In genomic region chr9:45454032-45454431, GRCm38 (mm10) we compare ENCODE assay signal across 25 mouse cellular contexts. TPM values are rescaled to one million over a fixed set of nuclear protein-coding genes. Genes with fewer than 3 reads are reported as not detected.
DNase-seq lines count a peak whose midpoint lies in the region; ATAC-seq and TF ChIP-seq lines count a peak whose summit lies in the region.
"Had no signal": no experiment of that assay in that cellular context is flagged by ENCODE, and none has a peak within 500 bp of the region (broad histone marks: within the 10 kb centered on the region; RNA-seq: fewer than 3 reads in every experiment).

No protein-coding gene starts in this region.

- no peak for TF ChIP-seq CTCF in layer of hippocampus, adult 2 months (conservative IDR thresholded peaks at IDR 0.05)
- no peak for TF ChIP-seq CTCF in olfactory bulb, adult 2 months (IDR thresholded peaks at IDR 0.05; ENCODE audit: insufficient read depth, low read depth, low read length)

- WGBS in forebrain, embryonic 16.5 days = 72% methylated on average over 10 of the region's 10 CpGs
- WGBS in forebrain, embryonic 11.5 days = 91% methylated on average over 10 of the region's 10 CpGs
- WGBS in neural tube, embryonic 13.5 days = 87% methylated on average over 10 of the region's 10 CpGs
- WGBS in olfactory bulb, adult 2 months = 59% methylated on average over 10 of the region's 10 CpGs

- H3K4me2 ChIP-seq in forebrain, embryonic 16.5 days (ENCODE audit: low read length) = no peak overlapping the region
- H3K4me2 ChIP-seq in forebrain, embryonic 11.5 days (ENCODE audit: low read depth, low read length, severe bottlenecking) = no peak overlapping the region
- no peak overlapping the region for H3K4me2 ChIP-seq in neural tube, embryonic 13.5 days
- H3K4me2 ChIP-seq: liver, embryonic 13.5 days; stomach, embryonic 15.5 days had no signal

- H3K36me3 ChIP-seq in forebrain, embryonic 16.5 days (ENCODE audit: control insufficient read depth, insufficient read depth) = peaks cover 11% of the 10 kb centered on the region
- no peaks in the 10 kb centered on the region for H3K36me3 ChIP-seq in forebrain, embryonic 11.5 days (ENCODE audit: control insufficient read depth, insufficient read depth, low read length)
- H3K36me3 ChIP-seq in neural tube, embryonic 13.5 days = peaks cover 7% of the 10 kb centered on the region; the same call in 1 of the 2 replicates
- H3K36me3 ChIP-seq: liver, embryonic 13.5 days; stomach, embryonic 15.5 days had no signal

- no peak overlapping the region for H3K9ac ChIP-seq in forebrain, embryonic 16.5 days (replicated peaks; ENCODE audit: low read depth, low read length)
- H3K9ac ChIP-seq in forebrain, embryonic 11.5 days (ENCODE audit: low read length) = no peak overlapping the region
- H3K9ac ChIP-seq in neural tube, embryonic 13.5 days = peak overlapping the region; percentile 47; the same call in 1 of the 2 replicates
- H3K9ac ChIP-seq: liver, embryonic 13.5 days; stomach, embryonic 15.5 days had no signal

- H3K4me1 ChIP-seq in forebrain, embryonic 16.5 days (replicated peaks; ENCODE audit: control insufficient read depth, insufficient read depth, low read length) = peaks cover 36% of the 10 kb centered on the region
- H3K4me1 ChIP-seq in forebrain, embryonic 11.5 days (replicated peaks; ENCODE audit: control insufficient read depth, insufficient read depth, low read length) = no peaks in the 10 kb centered on the region
- peaks cover 31% of the 10 kb centered on the region for H3K4me1 ChIP-seq in neural tube, embryonic 13.5 days (replicated peaks)
- H3K4me1 ChIP-seq in olfactory bulb, adult 2 months (ENCODE audit: control insufficient read depth, insufficient read depth, low read length) = peaks cover 24% of the 10 kb centered on the region
- H3K4me1 ChIP-seq: liver, embryonic 13.5 days; stomach, embryonic 15.5 days had no signal

- H3K27ac ChIP-seq in forebrain, embryonic 16.5 days (ENCODE audit: low read length) = 0 out of 2 replicates have a peak overlapping the region, but pooled peaks have one; percentile 13
- H3K27ac ChIP-seq in forebrain, embryonic 11.5 days (ENCODE audit: low read depth, low read length) = no peak overlapping the region
- H3K27ac ChIP-seq in layer of hippocampus, adult 2 months = peak overlapping the region; percentile 55
- H3K27ac ChIP-seq in neural tube, embryonic 13.5 days (replicated peaks) = peak overlapping the region; percentile 64
- peak overlapping the region; percentile 56; the same call in 1 of the 2 replicates for H3K27ac ChIP-seq in olfactory bulb, adult 2 months (ENCODE audit: insufficient read depth, low read depth, low read length)
- H3K27ac ChIP-seq: kidney, postnatal 0 days; liver, embryonic 13.5 days; stomach, embryonic 15.5 days had no signal

- no peak for DNase-seq in forebrain, embryonic 11.5 days (ENCODE audit: low spot score)
- no peak for DNase-seq in layer of hippocampus, adult 2 months (ENCODE audit: low spot score in 2 of 2)
- DNase-seq in layer of hippocampus, adult 9-10 months (ENCODE audit: low spot score) = no peak
- DNase-seq in neural tube, embryonic 10.5 days (ENCODE audit: extremely low spot score, low spot score) = no peak
- no peak for DNase-seq in frontal cortex, postnatal 36 days (ENCODE audit: low spot score in 2 of 2)
- DNase-seq: adrenal gland, adult 8-10 months; cerebellum, adult 11-12 months; gastrocnemius, postnatal 36 days; heart, postnatal 36 days; kidney, adult 2 months; liver, embryonic 13.5 days; lung, adult 2 months; lung, postnatal 14 days; right cerebral cortex, adult 18-20 months; thymus, postnatal 25 days had no signal

- no peak for ATAC-seq in forebrain, embryonic 16.5 days
- no peak for ATAC-seq in forebrain, embryonic 11.5 days (replicated peaks; ENCODE audit: low FRiP score)
- no peak for ATAC-seq in neural tube, embryonic 13.5 days (ENCODE audit: low read depth)

- H3K27me3 ChIP-seq in forebrain, embryonic 16.5 days (replicated peaks; ENCODE audit: control insufficient read depth, insufficient read depth, low read length) = no peaks in the 10 kb centered on the region
- no peaks in the 10 kb centered on the region for H3K27me3 ChIP-seq in forebrain, embryonic 11.5 days (ENCODE audit: control insufficient read depth, insufficient read depth, low read length)
- H3K27me3 ChIP-seq in neural tube, embryonic 13.5 days = no peaks in the 10 kb centered on the region; the same call in 1 of the 2 replicates
- H3K27me3 ChIP-seq: liver, embryonic 13.5 days; stomach, embryonic 15.5 days had no signal

- TF ChIP-seq POLR2A in olfactory bulb, adult 2 months (IDR thresholded peaks at IDR 0.05; ENCODE audit: insufficient read depth, low read depth, low read length) = no peak

- no peaks in the 10 kb centered on the region for H3K9me3 ChIP-seq in forebrain, embryonic 16.5 days (ENCODE audit: control insufficient read depth, low read length)
- H3K9me3 ChIP-seq in forebrain, embryonic 11.5 days (ENCODE audit: control insufficient read depth, low read length) = no peaks in the 10 kb centered on the region
- no peaks in the 10 kb centered on the region for H3K9me3 ChIP-seq in neural tube, embryonic 13.5 days
- H3K9me3 ChIP-seq: liver, embryonic 13.5 days; stomach, embryonic 15.5 days had no signal

- H3K4me3 ChIP-seq in forebrain, embryonic 16.5 days (replicated peaks; ENCODE audit: low read length) = no peak overlapping the region
- H3K4me3 ChIP-seq in forebrain, embryonic 11.5 days (ENCODE audit: low read depth, low read length) = no peak overlapping the region
- no peak overlapping the region for H3K4me3 ChIP-seq in layer of hippocampus, adult 2 months
- H3K4me3 ChIP-seq in neural tube, embryonic 13.5 days = no peak overlapping the region
- no peak overlapping the region for H3K4me3 ChIP-seq in olfactory bulb, adult 2 months (ENCODE audit: insufficient read depth, low read depth, low read length)
- H3K4me3 ChIP-seq: liver, embryonic 13.5 days; stomach, embryonic 15.5 days had no signal

RNA-seq across cellular contexts. Expression of gene Dscaml1, which starts 27.6 kb away (rescaled TPM):
- polyA plus RNA-seq in forebrain, embryonic 16.5 days (2015; fragmentation: Nextera tagmentation; extraction: Ambion mirVana) = 27.9 and 28.0 TPM in 2 replicates
- 3.4 and 5.4 TPM in 2 replicates for polyA plus RNA-seq in forebrain, embryonic 11.5 days (2014; fragmentation: Nextera tagmentation; extraction: Ambion mirVana)
- total RNA-seq in layer of hippocampus, adult 2 months (2021) = 100 to 1,000 TPM in 1 of 2 experiments, 10 to 100 TPM in 1; 95.8 to 102 TPM
- polyA plus RNA-seq in neural tube, embryonic 13.5 days (2015; fragmentation: Nextera tagmentation; extraction: Ambion mirVana) = 12.5 and 13.5 TPM in 2 replicates
- not detected in 2 replicates for polyA plus RNA-seq in olfactory bulb, adult 2 months (2012; ENCODE audit: insufficient read depth, insufficient read length, low replicate concordance, missing spikeins)
- total RNA-seq: gastrocnemius, adult 18-20 months; gastrocnemius, postnatal 36 days; heart, adult 8-10 months; heart, postnatal 36 days; megakaryocyte progenitor cell, adult 5-6 weeks; MEL had no signal
- polyA plus RNA-seq: C2C12; liver, embryonic 13.5 days had no signal

RNA-seq across cellular contexts. Expression of gene Fxyd2, which starts 54.6 kb away (rescaled TPM):
- 6.6 and 8.7 TPM in 2 replicates for polyA plus RNA-seq in forebrain, embryonic 16.5 days (2015; fragmentation: Nextera tagmentation; extraction: Ambion mirVana)
- 1.5 and 3.4 TPM in 2 replicates for polyA plus RNA-seq in forebrain, embryonic 11.5 days (2014; fragmentation: Nextera tagmentation; extraction: Ambion mirVana)
- 10 to 100 TPM; 10.2 to 10.9 TPM for total RNA-seq in layer of hippocampus, adult 2 months (2021)
- 5.4 and 5.9 TPM in 2 replicates for polyA plus RNA-seq in neural tube, embryonic 13.5 days (2015; fragmentation: Nextera tagmentation; extraction: Ambion mirVana)
- not detected in 2 replicates for polyA plus RNA-seq in olfactory bulb, adult 2 months (2012; ENCODE audit: insufficient read depth, insufficient read length, low replicate concordance, missing spikeins)
- total RNA-seq: MEL had no signal
- polyA plus RNA-seq: C2C12 had no signal
